Mouse (Mus musculus) thymus, adult 2 months (tissue): ENCODE data around the gene Ddrgk1.

Experiments used
- CTCF ChIP-seq: fragments of 200-500 bp; IDR thresholded peaks from 2 replicates; pipeline ENCODE4 v1.5.1; 2012; ENCODE audit warnings: mild to moderate bottlenecking, control low read depth, low read length, moderate library complexity, borderline replicate concordance; ENCODE audit not compliant: control insufficient read depth, poor library complexity, insufficient read depth; ENCODE audit errors: extremely low read depth
- POLR2A ChIP-seq: fragments of 200-500 bp; IDR thresholded peaks from 2 replicates; pipeline ENCODE4 v1.6.1; 2012; ENCODE audit warnings: mild to moderate bottlenecking, low read length, control low read depth, moderate library complexity; ENCODE audit not compliant: control insufficient read depth, poor library complexity, insufficient read depth; ENCODE audit errors: extremely low read depth

DNA sequence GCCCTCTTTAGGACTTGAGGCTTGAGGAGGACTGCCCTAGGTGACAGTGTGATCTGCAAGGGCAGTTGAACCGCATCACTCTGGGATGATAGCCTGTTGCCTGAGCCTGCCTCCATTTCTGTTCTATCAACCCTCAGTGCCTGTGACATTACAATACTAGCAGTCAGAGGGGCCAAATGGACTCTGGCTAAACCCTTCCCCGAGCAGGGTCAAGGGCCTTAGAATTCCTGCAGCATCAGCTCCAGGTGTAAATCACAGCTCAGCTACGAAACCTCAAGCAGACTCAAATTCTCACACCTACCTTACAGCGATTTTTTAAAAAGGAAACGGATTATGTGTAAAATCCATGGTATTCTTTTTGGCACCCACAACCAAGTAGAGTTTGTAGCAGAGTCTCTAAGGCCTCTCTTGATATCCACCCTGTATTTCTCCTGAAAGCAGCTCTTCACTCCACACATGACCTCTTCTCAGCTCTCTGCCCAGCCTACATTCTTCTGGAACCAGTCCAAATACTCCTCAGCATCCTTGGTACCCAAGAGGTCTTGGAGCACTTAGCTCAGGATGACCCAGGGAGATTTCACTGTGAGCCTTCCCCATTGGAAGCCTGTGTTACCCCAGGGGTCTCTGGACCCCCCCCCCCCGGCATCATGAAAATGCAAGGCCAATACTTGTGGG, 23.0 kb downstream of the Ddrgk1 start:
- TF ChIP-seq CTCF (no peak), POLR2A (no peak)
